Mouse (Mus musculus): Measurements from ENCODE around the gene Wdr93.

The Wdr93 gene

GRCm38 (mm10) chr7:79742659-79743536, at the start of gene Wdr93, which contains the start of gene Pex11a:
TSS of gene Wdr93 (plus strand) at chr7:79743163.
TSS of gene Pex11a (minus strand) at chr7:79743131.
- peak; percentile 65 for DNase-seq (ENCODE audit: low read depth)

DNA sequence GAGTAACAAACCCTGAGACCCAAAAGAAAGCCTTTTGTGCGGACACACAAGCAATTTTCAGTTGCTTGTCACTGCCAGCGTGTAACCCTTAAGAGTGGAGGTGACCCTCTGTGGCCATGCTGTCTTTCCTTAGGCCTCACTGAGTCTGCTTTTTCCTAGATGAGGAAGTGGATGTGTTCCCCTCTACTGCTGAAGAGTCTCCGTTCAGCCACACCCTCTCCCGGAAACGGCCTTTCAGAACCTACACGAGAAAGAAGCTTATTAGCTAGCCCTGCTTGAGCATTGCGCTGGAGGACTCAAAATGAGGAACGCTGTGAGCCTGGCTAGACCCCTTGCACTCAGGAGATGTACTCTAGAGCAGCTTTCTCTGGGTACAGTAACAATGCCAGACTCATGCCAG, 46.5 kb upstream of the Wdr93 start:
- DNase-seq (ENCODE audit: low read depth), result no peak

GRCm38 (mm10) chr7:79702755-79703154, 40.2 kb upstream of the Wdr93 start:
- no peak for DNase-seq (ENCODE audit: low read depth)

DNA sequence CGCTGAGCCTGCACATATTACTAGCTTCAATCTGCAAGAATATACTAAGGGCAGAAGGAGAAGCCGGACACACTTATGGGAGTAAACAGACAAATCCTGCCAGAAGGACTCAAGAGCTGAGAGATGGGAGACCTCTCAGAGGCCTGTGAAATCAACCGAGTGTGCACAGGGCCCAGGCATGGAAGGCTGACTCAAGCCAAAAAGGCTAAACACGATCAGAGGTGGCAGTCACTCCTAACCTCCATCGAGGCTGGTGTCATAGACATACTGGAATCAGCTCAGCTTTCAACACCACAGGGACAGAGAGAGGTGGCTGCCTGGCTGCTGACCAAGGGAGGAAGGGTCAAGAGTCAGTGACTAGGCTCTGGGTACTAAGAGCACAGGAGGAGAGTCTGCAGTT, 37.8 kb upstream of the Wdr93 start:
- no peak for DNase-seq (ENCODE audit: low read depth)

GRCm38 (mm10) chr7:79710130-79710607, 32.8 kb upstream of the Wdr93 start:
- no peak for DNase-seq (ENCODE audit: low read depth)

- no peak for DNase-seq (ENCODE audit: low read depth)
Measured at GRCm38 (mm10) chr7:79710831-79711230, 32.1 kb upstream of the Wdr93 start.

- peak; percentile 66 for DNase-seq (ENCODE audit: low read depth)
Measured at GRCm38 (mm10) chr7:79715187-79715981, 27.6 kb upstream of the Wdr93 start, which contains the start of gene Kif7. TSS of gene Kif7 (minus strand) at chr7:79715720.

- no peak for DNase-seq (ENCODE audit: low read depth)
Measured at GRCm38 (mm10) chr7:79721386-79721977, 21.5 kb upstream of the Wdr93 start.

- DNase-seq (ENCODE audit: low read depth), result no peak
Measured at GRCm38 (mm10) chr7:79727091-79727490, 15.9 kb upstream of the Wdr93 start.

DNA sequence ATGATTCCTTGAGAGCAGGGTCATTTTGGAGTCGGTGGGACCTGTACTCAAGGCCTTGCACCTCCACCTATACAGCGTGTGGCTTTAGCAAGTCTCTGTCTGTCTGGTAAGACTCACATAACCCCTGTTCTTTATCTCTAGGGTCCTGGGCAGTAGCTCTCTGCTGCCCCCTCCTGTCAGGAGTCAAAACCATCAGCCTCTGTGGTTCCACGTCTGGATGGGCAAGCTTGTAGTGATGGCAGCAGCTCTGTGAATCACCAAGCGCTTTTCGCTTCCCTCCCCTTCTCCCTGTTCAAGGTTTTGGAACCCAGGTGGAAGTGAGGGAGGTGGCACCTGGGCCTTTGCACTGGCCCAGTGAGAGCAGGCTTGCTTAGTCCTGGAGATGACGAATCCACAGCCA, 14.7 kb upstream of the Wdr93 start:
- DNase-seq (ENCODE audit: low read depth), result peak; percentile 88

DNA sequence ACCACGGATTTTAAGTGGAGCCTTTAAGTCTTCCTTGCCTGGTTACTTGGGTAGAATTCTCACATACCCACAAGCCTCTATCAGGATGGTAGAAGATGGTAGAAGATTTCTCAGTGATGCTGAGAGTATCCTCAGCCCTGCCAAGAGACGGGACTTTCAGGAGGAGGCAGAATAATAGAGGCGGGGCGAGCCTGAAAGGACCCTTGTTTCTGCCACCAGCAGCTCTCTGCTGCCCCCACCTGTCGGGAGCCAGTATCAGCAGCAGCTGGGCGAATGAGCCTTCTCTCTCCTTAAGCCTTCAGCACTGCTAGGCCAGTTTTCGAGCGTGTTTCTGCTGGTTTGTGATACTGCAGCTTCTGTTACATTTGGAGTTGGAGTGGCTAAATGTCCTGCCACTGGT, 13.8 kb upstream of the Wdr93 start:
- peak; percentile 68 for DNase-seq (ENCODE audit: low read depth)

GRCm38 (mm10) chr7:79729743-79730370, 13.1 kb upstream of the Wdr93 start:
- no peak for DNase-seq (ENCODE audit: low read depth)

DNA sequence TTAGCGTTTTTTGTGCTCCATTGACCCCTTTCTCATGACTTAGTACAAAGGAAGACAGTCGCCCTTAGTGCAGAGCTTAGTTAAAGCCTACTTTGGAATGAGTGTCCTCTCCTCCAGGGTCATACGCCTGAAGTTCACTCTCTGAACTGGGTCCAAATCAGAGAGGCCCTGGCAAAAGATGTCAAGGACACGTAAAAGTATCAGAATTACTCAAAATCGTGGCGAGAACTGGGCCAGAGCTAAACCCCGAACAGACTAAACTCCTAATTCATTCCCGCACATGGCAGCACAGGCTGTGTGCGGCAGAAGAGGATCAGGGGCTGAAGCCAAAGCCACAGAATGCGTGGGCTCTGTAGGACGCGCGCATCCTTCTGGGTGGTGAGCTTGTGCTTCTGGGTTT, 11.5 kb upstream of the Wdr93 start:
- DNase-seq (ENCODE audit: low read depth), result no peak

- DNase-seq (ENCODE audit: low read depth), result no peak
Measured at GRCm38 (mm10) chr7:79732622-79733021, 10.3 kb upstream of the Wdr93 start, which contains the start of gene Plin1. TSS of gene Plin1 (minus strand) at chr7:79732903.

GRCm38 (mm10) chr7:79734563-79734962, 8.4 kb upstream of the Wdr93 start:
- no peak for DNase-seq (ENCODE audit: low read depth)

- DNase-seq (ENCODE audit: low read depth), result no peak
Measured at GRCm38 (mm10) chr7:79736511-79736910, 6.5 kb upstream of the Wdr93 start.

DNA sequence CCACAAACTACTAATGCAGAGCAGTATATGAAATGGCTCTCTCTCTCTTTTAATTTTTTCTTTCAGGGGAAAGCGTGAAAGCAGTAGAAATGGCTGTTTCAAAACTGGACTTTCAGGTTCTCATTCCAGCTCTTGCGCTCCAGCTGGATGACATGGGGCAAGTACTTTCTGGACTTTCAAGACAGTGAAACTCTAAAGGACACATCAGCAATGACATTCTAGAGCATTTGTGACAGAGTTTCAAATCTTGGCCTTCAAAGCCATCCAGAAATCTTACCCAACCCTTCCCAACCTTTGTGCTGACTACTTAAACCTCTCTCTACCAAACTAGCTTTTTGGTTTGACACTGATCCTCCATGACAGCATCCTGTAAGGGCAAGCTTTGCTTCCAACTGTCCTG, 4.0 kb upstream of the Wdr93 start:
- no peak for DNase-seq (ENCODE audit: low read depth)

GRCm38 (mm10) chr7:79740279-79740678, 2.7 kb upstream of the Wdr93 start:
- DNase-seq (ENCODE audit: low read depth), result no peak

- DNase-seq (ENCODE audit: low read depth), result no peak
Measured at GRCm38 (mm10) chr7:79742277-79742658, 695 bp upstream of the Wdr93 start.

DNA sequence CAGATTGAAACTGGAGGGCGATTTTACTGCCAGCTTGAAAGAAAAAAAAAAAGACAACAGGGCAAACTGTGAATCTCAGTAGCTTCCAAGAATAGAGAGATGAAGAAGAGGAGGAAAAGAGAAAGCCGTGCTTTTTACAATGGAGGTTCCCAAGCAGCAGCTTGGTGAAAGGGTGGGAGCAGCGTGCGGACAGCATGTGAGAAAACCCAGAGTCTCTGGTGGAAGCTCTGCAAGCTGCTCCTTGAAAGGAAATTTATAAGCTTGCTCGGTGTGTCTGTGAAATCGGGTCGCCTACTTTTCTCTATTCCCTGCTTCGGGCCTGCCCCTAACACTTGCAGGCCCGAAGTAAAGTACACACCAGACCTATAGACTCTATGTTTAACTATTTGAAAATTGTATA, 1.1 kb downstream of the Wdr93 start:
- no peak for DNase-seq (ENCODE audit: low read depth)

- DNase-seq (ENCODE audit: low read depth), result no peak
Measured at GRCm38 (mm10) chr7:79744585-79744984, 1.6 kb downstream of the Wdr93 start.

DNA sequence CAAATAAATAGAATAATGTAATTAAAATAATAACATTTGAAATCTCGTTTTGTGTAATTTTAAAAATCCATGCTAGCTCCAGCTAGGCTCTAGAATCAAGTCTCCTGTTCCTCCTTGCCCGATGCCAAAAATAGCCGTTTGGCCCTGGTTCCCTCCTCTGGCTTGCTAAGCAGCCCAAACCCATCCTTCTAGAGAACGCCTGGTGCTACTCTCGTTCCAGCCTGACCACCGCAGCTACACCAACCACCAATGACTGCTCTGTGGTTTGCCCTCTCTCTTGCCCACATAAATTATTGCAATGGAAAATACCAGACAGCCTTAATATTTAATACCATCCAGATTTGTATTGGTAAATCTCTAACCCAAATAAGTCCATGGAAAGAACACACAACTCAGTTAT, 4.7 kb downstream of the Wdr93 start:
- no peak for DNase-seq (ENCODE audit: low read depth)
